Mouse (Mus musculus) kidney, postnatal 0 days (tissue): ENCODE measurements around the gene Hpse. TPM values are rescaled to one million over a fixed set of nuclear protein-coding genes. Genes with fewer than 3 reads are reported as not detected.

Experiments used
- ATAC-seq: fragments of 200-750 bp; cut with Nextera tagmentation; replicated peaks from 2 replicates; pipeline ENCODE4 v1.8.0; 2017; ENCODE audit warnings: low read depth, moderate number of reproducible peaks, moderate TSS enrichment, moderate library complexity; ENCODE audit not compliant: low FRiP score
- DNase-seq: peaks from one replicate; pipeline ENCODE4 v3.0.0-alpha.2; 2016; ENCODE audit warnings: low spot score
- H3K27ac ChIP-seq: fragments of 300-500 bp; sonication (generic); 2 replicates; pipeline ENCODE4 v1.5.1; 2014; ENCODE audit warnings: mild to moderate bottlenecking
- H3K27me3 ChIP-seq: fragments of 300-500 bp; sonication (generic); 2 replicates; pipeline ENCODE4 v1.6.1; 2014; ENCODE audit warnings: low read length, mixed read lengths; ENCODE audit not compliant: insufficient read depth
- H3K36me3 ChIP-seq: fragments of 300-500 bp; sonication (generic); 2 replicates; pipeline ENCODE4 v1.6.1; 2014; ENCODE audit warnings: low read length, mixed read lengths; ENCODE audit not compliant: insufficient read depth
- H3K4me1 ChIP-seq: fragments of 300-500 bp; sonication (generic); replicated peaks from 2 replicates; pipeline ENCODE4 v1.6.1; 2014; ENCODE audit warnings: antibody characterized with exemption, low read length, mixed read lengths; ENCODE audit not compliant: insufficient read depth
- H3K4me2 ChIP-seq: fragments of 300-500 bp; sonication (generic); 2 replicates; pipeline ENCODE4 v1.6.1; 2014; ENCODE audit warnings: mild to moderate bottlenecking, low read length, moderate library complexity, mixed read lengths
- H3K4me3 ChIP-seq: fragments of 300-500 bp; sonication (generic); replicated peaks from 2 replicates; pipeline ENCODE4 v1.5.1; 2014; ENCODE audit warnings: low read depth, low read length
- H3K9ac ChIP-seq: fragments of 300-500 bp; sonication (generic); 2 replicates; pipeline ENCODE4 v1.6.1; 2014; ENCODE audit warnings: low read depth, low read length
- H3K9me3 ChIP-seq: fragments of 300-500 bp; sonication (generic); replicated peaks from 2 replicates; pipeline ENCODE4 v1.6.1; 2016; ENCODE audit warnings: low read length, inconsistent platforms, mixed read lengths
- CTCF ChIP-seq: IDR thresholded peaks from 2 replicates; pipeline ENCODE4 v1.5.1; 2016; ENCODE audit warnings: antibody characterized with exemption, low read depth, mild to moderate bottlenecking, moderate library complexity
- WGBS: fragments of 180-500 bp; shearing (Covaris S2); extraction: QIAGEN DNeasy Blood & Tissue Kit; methylation state at CpG from one replicate; pipeline ENCODE4 v1.1.7; 2014; 5-methylcytosine and 5-hydroxymethylcytosine counted together
- polyA plus RNA-seq: library from polyadenylated mRNA; unstranded; fragments of >200 nt; fragmentation: Nextera tagmentation; extraction: Ambion mirVana; gene quantifications from 2 replicates; pipeline ENCODE4 v1.2.1, GENCODE M21; 2015

Hpse gene
- polyA plus RNA-seq, 1 experiment from 2014 or later = 2.4 TPM

GRCm38 (mm10) chr5:100648546-100648945 lies 71.0 kb downstream of the Hpse start:
- WGBS = 33% methylated on average over 6 of the region's 6 CpGs
- ATAC-seq = no peak

GRCm38 (mm10) chr5:100648046-100648445 lies 71.5 kb downstream of the Hpse start:
- Histone ChIP-seq H3K27me3 (no peaks in the 10 kb centered on the region), H3K4me2 (no peak overlapping the region), H3K9me3 (no peaks in the 10 kb centered on the region), H3K36me3 (no peaks in the 10 kb centered on the region), H3K9ac (no peak overlapping the region), H3K27ac (no peak overlapping the region), H3K4me1 (0 out of 2 replicates have a peak, but pooled peaks cover 9% of the 10 kb centered on the region), H3K4me3 (no peak overlapping the region)
- no peak for DNase-seq
- ATAC-seq = no peak
- WGBS = 54% methylated on average over 10 of the region's 10 CpGs
- no peak for TF ChIP-seq CTCF

More at GRCm38 (mm10) chr5:100648546-100648945, 71.0 kb downstream of the Hpse start:
- no peak overlapping the region for H3K4me2 ChIP-seq
- no peak overlapping the region for H3K27ac ChIP-seq
- DNase-seq = no peak
- H3K27me3 ChIP-seq = no peaks in the 10 kb centered on the region
- no peak for TF ChIP-seq CTCF
- 0 out of 2 replicates have a peak, but pooled peaks cover 8% of the 10 kb centered on the region for H3K4me1 ChIP-seq
- no peaks in the 10 kb centered on the region for H3K9me3 ChIP-seq
- H3K9ac ChIP-seq = no peak overlapping the region
- H3K4me3 ChIP-seq = no peak overlapping the region
- no peaks in the 10 kb centered on the region for H3K36me3 ChIP-seq

GRCm38 (mm10) chr5:100646558-100646957 lies 73.0 kb downstream of the Hpse start:
- WGBS = 83% methylated on average over 4 of the region's 4 CpGs
- Histone ChIP-seq H3K9me3 (no peaks in the 10 kb centered on the region), H3K27ac (no peak overlapping the region), H3K9ac (no peak overlapping the region), H3K27me3 (no peaks in the 10 kb centered on the region), H3K4me1 (0 out of 2 replicates have a peak, but pooled peaks cover 9% of the 10 kb centered on the region), H3K4me3 (no peak overlapping the region), H3K36me3 (no peaks in the 10 kb centered on the region), H3K4me2 (no peak overlapping the region)
- ATAC-seq (no peak), DNase-seq (no peak)
- TF ChIP-seq CTCF = no peak

- Histone ChIP-seq H3K9ac (no peak overlapping the region), H3K4me2 (no peak overlapping the region; the same call in 1 of the 2 replicates), H3K4me3 (no peak overlapping the region), H3K36me3 (no peaks in the 10 kb centered on the region), H3K27me3 (no peaks in the 10 kb centered on the region), H3K4me1 (0 out of 2 replicates have a peak, but pooled peaks cover 9% of the 10 kb centered on the region), H3K27ac (no peak overlapping the region), H3K9me3 (no peaks in the 10 kb centered on the region)
- TF ChIP-seq CTCF = no peak
- DNase-seq = peak; percentile 24
- no peak for ATAC-seq
- 49% methylated on average over 7 of the region's 7 CpGs for WGBS
Observed at GRCm38 (mm10) chr5:100643991-100644535, 75.5 kb downstream of the Hpse start.

GRCm38 (mm10) chr5:100643253-100643990 lies 76.1 kb downstream of the Hpse start:
- no peak overlapping the region for H3K9ac ChIP-seq
- H3K4me3 ChIP-seq = no peak overlapping the region
- DNase-seq = no peak
- H3K4me1 ChIP-seq = 0 out of 2 replicates have a peak, but pooled peaks cover 8% of the 10 kb centered on the region
- no peak for TF ChIP-seq CTCF
- ATAC-seq = no peak
- no peak overlapping the region; the same call in 1 of the 2 replicates for H3K4me2 ChIP-seq
- no peaks in the 10 kb centered on the region for H3K27me3 ChIP-seq
- WGBS = 62% methylated on average over 12 of the region's 12 CpGs
- no peaks in the 10 kb centered on the region for H3K9me3 ChIP-seq
- H3K27ac ChIP-seq = no peak overlapping the region
- H3K36me3 ChIP-seq = no peaks in the 10 kb centered on the region

GRCm38 (mm10) chr5:100642316-100642715 lies 77.2 kb downstream of the Hpse start:
- Histone ChIP-seq H3K9me3 (no peaks in the 10 kb centered on the region), H3K36me3 (no peaks in the 10 kb centered on the region), H3K4me3 (no peak overlapping the region), H3K4me2 (no peak overlapping the region), H3K27ac (no peak overlapping the region), H3K27me3 (no peaks in the 10 kb centered on the region), H3K9ac (no peak overlapping the region), H3K4me1 (0 out of 2 replicates have a peak, but pooled peaks cover 6% of the 10 kb centered on the region)
- WGBS = 89% methylated on average over 5 of the region's 5 CpGs
- DNase-seq = no peak
- TF ChIP-seq CTCF = no peak
- no peak for ATAC-seq
